Mouse (Mus musculus) embryo, embryonic 11 days (tissue): Measurements from ENCODE around the gene Wdfy1.
A peak's percentile ranks its signal among the peaks of the same experiment; 100 is the strongest.

Experiments
- DNase-seq: peaks from one replicate; pipeline ENCODE4 v3.0.0-alpha.2; 2015

Gene Wdfy1

GRCm38 (mm10) chr1:79775927-79776458, at the start of gene Wdfy1, which contains the start of gene Mrpl44:
TSS of gene Wdfy1 (minus strand) at chr1:79776143.
TSS of gene Mrpl44 (plus strand) at chr1:79776018.
- DNase-seq, result peak; percentile 95

GRCm38 (mm10) chr1:79823951-79824633, 48.1 kb upstream of the Wdfy1 start:
- no peak for DNase-seq

GRCm38 (mm10) chr1:79822806-79823525, 47.0 kb upstream of the Wdfy1 start:
- DNase-seq, result no peak

GRCm38 (mm10) chr1:79819296-79819879, 43.4 kb upstream of the Wdfy1 start:
- DNase-seq, result no peak

- no peak for DNase-seq
These were observed 39.5 kb upstream of the Wdfy1 start for GRCm38 (mm10) chr1:79815446-79815845.

- no peak for DNase-seq
These were observed 33.5 kb upstream of the Wdfy1 start for GRCm38 (mm10) chr1:79809447-79809846.

- DNase-seq, result no peak
These were observed 30.9 kb upstream of the Wdfy1 start for GRCm38 (mm10) chr1:79806865-79807264.

GRCm38 (mm10) chr1:79803614-79804013, 27.7 kb upstream of the Wdfy1 start:
- no peak for DNase-seq

GRCm38 (mm10) chr1:79802858-79803427, 27.0 kb upstream of the Wdfy1 start:
- peak; percentile 28 for DNase-seq

- DNase-seq, result no peak
These were observed 21.1 kb upstream of the Wdfy1 start for GRCm38 (mm10) chr1:79797084-79797483.

GRCm38 (mm10) chr1:79786267-79786927, 10.5 kb upstream of the Wdfy1 start:
- peak; percentile 49 for DNase-seq

- DNase-seq, result no peak
These were observed 6.5 kb upstream of the Wdfy1 start for GRCm38 (mm10) chr1:79782433-79782832.

- DNase-seq, result no peak
These were observed 2.1 kb upstream of the Wdfy1 start for GRCm38 (mm10) chr1:79778011-79778410.

GRCm38 (mm10) chr1:79774164-79774780, 1.7 kb downstream of the Wdfy1 start:
- DNase-seq, result no peak

GRCm38 (mm10) chr1:79768231-79768630, 7.7 kb downstream of the Wdfy1 start:
- no peak for DNase-seq

GRCm38 (mm10) chr1:79764483-79764882, 11.5 kb downstream of the Wdfy1 start:
- DNase-seq, result no peak

- no peak for DNase-seq
These were observed 11.9 kb downstream of the Wdfy1 start for GRCm38 (mm10) chr1:79764031-79764430.

- no peak for DNase-seq
These were observed 13.4 kb downstream of the Wdfy1 start for GRCm38 (mm10) chr1:79762282-79763250.

GRCm38 (mm10) chr1:79761917-79762271, 14.0 kb downstream of the Wdfy1 start:
- DNase-seq, result no peak

GRCm38 (mm10) chr1:79761106-79761916, 14.6 kb downstream of the Wdfy1 start:
- peak; percentile 96 for DNase-seq
